Mouse (Mus musculus) fibroblast of lung, adult 2 months (primary cell): ENCODE results near the gene Mrgprh.

ENCODE experiments used
- DNase-seq: peaks from one replicate; pipeline ENCODE4 v3.0.0-alpha.2; 2011; ENCODE audit warnings: low read depth

Mrgprh gene

GRCm38 (mm10) chr17:12916588-12917380, 41.0 kb downstream of the Mrgprh start:
- DNase-seq = no peak

GRCm38 (mm10) chr17:12921073-12921472, 45.2 kb downstream of the Mrgprh start:
- no peak for DNase-seq

- peak; percentile 72 for DNase-seq
These were observed 49.2 kb downstream of the Mrgprh start for GRCm38 (mm10) chr17:12925001-12925400.

DNA sequence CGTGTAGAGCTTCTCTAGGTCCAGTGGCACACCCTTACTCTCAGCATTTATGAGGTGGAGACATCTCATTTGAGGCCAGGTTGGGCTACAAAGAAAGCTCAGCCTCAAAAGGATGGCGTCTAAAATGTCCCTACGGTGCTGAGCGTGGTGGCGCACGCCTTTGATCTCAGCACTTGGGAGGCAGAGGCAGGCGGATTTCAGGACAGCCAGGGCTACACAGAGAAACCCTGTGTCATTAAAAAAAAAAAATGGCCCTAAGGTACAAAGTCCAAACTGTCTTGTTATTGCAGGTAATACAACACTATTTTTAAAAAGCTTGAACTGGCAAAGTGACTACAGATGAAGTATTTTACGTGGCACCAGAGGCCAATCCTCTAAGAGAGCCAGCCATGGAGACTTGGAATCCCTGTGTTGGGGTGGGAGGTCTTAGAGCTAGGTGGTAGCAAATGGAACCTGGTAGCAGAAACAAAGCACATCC, 49.9 kb downstream of the Mrgprh start:
- DNase-seq = no peak
